Mouse (Mus musculus): Measurements from ENCODE around the gene Tbc1d8. TPM values are rescaled to one million over a fixed set of nuclear protein-coding genes. Genes with fewer than 3 reads are reported as not detected.

Tbc1d8 gene
- polyA plus RNA-seq (2014; fragmentation: Nextera tagmentation; extraction: Ambion mirVana), result 5.0 and 5.3 TPM in 2 replicates

DNA sequence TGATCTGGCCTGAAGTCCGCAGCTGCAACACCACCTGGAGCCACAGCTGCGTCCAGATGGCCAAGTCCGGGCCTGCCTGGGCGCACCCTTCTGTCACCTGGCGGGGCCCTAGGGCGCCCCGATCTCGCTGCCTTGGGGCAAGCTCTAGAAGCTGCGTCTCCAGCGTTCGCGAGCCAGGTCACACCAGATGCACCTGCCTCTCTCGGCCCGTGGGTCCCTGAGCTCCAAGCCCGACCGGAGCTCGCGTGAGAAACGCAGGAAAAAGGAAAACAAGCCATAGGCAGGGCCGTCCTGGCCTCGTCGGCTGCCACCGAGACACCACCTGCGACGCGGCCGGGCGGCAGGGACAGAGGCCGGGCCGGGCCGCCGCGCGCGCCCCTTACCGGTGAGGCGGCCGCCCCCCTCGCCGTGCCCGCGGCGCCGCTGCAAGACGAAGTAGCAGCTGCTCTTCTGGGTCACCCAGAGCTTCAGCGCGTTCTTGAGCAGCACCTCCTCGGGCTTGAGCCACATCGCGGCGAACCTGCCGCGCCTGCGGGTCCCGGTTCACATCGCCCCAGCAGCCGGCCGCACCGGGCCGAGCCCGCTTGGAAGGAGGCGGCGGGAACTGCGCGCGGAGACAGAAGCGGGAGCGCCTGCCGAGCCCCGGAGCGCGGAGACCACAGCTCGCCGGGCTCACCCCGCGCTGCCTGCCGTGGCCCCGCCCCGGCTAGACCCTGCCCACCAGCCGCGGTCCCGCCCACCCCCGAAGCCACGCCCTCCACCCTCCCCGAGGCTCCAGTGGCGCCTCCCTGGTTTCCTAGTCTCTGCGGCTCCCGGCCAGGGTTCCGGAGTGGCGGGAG is at the start of gene Tbc1d8:
Gene Tbc1d8 (minus strand): TSS at position 699 of the 839 bp plus-strand sequence.
- DNase-seq (ENCODE audit: low spot score), result peak; percentile 94
- ATAC-seq (ENCODE audit: insufficient number of reproducible peaks, low FRiP score, low TSS enrichment, low read depth), result peak; percentile 96
- Histone ChIP-seq H3K27me3 (ENCODE audit: control insufficient read depth, insufficient read depth, low read length) (peaks cover 12% of the 10 kb centered on the region), H3K9me3 (ENCODE audit: control insufficient read depth, low read length) (no peaks in the 10 kb centered on the region), H3K4me3 (ENCODE audit: low read depth, low read length) (peak within 1 kb of the TSS; percentile 59), H3K9ac (ENCODE audit: low read length) (peak within 1 kb of the TSS; percentile 61), H3K36me3 (ENCODE audit: control insufficient read depth, insufficient read depth, low read length) (no peaks in the 10 kb centered on the region), H3K4me1 (ENCODE audit: control insufficient read depth, insufficient read depth, low read length) (peaks cover 9% of the 10 kb centered on the region; the same call in 1 of the 2 replicates), H3K4me2 (ENCODE audit: low read depth, severe bottlenecking) (peak within 1 kb of the TSS; percentile 93), H3K27ac (replicated peaks; ENCODE audit: low read depth, low read length) (no peak within 1 kb of the TSS; the same call in 1 of the 2 replicates)
- under 1% methylated on average over 79 of the region's 90 CpGs for WGBS

DNA sequence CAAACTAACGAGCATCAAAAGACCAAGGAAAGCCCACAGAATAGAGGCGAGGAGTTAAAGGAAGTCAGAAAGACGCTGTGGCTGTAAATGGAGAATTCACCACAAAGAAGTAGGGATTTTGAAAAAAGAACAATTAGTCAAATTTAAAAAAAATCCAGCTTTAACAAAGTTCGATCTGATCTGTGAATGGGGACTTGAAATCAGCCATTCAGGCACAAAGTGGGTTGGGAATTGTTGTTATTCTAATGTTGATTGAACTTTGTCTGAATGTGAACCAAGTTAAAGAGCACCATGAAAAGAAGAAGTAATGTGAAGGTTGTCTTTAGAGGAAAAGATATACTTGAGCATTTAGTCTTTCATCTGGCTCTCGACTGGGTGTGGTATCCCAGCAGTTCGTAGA is 49.8 kb upstream of the Tbc1d8 start:
- H3K9ac ChIP-seq (ENCODE audit: low read length), result no peak overlapping the region
- ATAC-seq (ENCODE audit: insufficient number of reproducible peaks, low FRiP score, low TSS enrichment, low read depth) (no peak), DNase-seq (ENCODE audit: low spot score) (no peak)
- H3K9me3 ChIP-seq (ENCODE audit: control insufficient read depth, low read length), result no peaks in the 10 kb centered on the region
- no peak overlapping the region for H3K4me2 ChIP-seq (ENCODE audit: low read depth, severe bottlenecking)
- WGBS, result 71% methylated on average over 6 of the region's 6 CpGs
- no peaks in the 10 kb centered on the region for H3K27me3 ChIP-seq (ENCODE audit: control insufficient read depth, insufficient read depth, low read length)
- H3K4me1 ChIP-seq (ENCODE audit: control insufficient read depth, insufficient read depth, low read length), result no peaks in the 10 kb centered on the region
- H3K36me3 ChIP-seq (ENCODE audit: control insufficient read depth, insufficient read depth, low read length), result no peaks in the 10 kb centered on the region
- no peak overlapping the region for H3K27ac ChIP-seq (replicated peaks; ENCODE audit: low read depth, low read length)
- H3K4me3 ChIP-seq (ENCODE audit: low read depth, low read length), result no peak overlapping the region

DNA sequence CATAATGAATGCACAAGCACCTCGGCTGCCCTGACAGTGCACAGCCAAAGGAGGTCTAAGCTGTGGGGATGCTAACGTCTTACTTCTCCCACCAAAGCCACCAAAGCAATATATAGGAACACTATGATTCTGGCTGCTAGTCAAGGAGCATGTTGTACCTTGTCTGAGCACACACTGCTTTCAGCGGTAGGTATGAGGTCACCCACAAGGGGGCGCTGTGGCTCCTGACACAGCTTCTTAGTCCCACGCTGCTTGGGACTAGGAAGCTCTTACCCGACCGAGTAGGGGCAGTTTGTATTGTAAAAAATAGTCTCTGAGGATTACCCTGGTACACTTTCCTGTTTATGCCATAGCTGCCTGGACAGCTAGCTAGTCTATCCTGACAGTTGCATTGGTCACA is 48.9 kb upstream of the Tbc1d8 start:
- H3K27me3 ChIP-seq (ENCODE audit: control insufficient read depth, insufficient read depth, low read length), result no peaks in the 10 kb centered on the region
- H3K9ac ChIP-seq (ENCODE audit: low read length), result no peak overlapping the region
- H3K36me3 ChIP-seq (ENCODE audit: control insufficient read depth, insufficient read depth, low read length), result no peaks in the 10 kb centered on the region
- no peak overlapping the region for H3K4me2 ChIP-seq (ENCODE audit: low read depth, severe bottlenecking)
- DNase-seq (ENCODE audit: low spot score) (peak; percentile 88), ATAC-seq (ENCODE audit: insufficient number of reproducible peaks, low FRiP score, low TSS enrichment, low read depth) (no peak)
- H3K27ac ChIP-seq (replicated peaks; ENCODE audit: low read depth, low read length), result no peak overlapping the region
- no peaks in the 10 kb centered on the region for H3K4me1 ChIP-seq (ENCODE audit: control insufficient read depth, insufficient read depth, low read length)
- H3K4me3 ChIP-seq (ENCODE audit: low read depth, low read length), result no peak overlapping the region
- H3K9me3 ChIP-seq (ENCODE audit: control insufficient read depth, low read length), result no peaks in the 10 kb centered on the region
- 16% methylated on average over 7 of the region's 7 CpGs for WGBS

DNA sequence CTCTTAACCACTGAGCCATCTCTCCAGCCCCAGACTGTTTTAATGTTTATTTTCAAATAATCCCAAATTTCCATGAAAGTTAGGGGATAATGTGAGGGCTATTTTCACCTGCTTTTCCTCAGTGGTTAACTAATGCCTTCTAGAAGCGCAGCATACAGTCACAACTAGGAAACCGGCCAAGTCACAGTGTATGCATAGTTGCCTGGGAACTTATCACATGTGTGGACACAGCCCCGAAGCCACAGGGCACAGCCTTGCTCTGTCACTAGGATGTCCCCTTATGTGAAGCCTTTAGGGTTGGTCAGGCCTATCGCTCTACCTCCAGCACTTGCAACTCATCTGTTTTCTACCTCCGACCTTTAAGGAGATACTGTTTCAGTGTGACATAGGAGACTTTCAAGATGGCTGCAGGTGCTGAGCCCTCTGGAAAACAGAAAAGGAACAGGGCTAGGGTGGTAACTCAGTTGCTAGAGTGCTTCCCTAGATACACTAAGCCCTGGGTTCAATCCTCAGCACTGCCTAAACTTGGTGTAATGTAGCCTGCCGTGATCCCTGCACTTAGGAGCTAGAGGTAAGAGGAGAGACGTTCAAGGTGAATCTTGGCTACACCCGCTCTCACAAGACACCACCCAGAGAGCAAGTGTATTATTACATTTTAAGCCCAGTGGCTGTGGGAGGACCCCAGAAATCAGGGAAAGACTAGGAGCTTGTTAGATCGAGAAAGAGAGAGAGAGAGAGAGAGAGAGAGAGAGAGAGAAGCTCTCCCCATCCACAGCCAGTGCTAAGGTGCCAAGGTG is 48.0 kb upstream of the Tbc1d8 start:
- no peak overlapping the region for H3K27ac ChIP-seq (replicated peaks; ENCODE audit: low read depth, low read length)
- no peaks in the 10 kb centered on the region for H3K4me1 ChIP-seq (ENCODE audit: control insufficient read depth, insufficient read depth, low read length)
- no peak overlapping the region for H3K9ac ChIP-seq (ENCODE audit: low read length)
- ATAC-seq (ENCODE audit: insufficient number of reproducible peaks, low FRiP score, low TSS enrichment, low read depth) (no peak), DNase-seq (ENCODE audit: low spot score) (no peak)
- H3K4me2 ChIP-seq (ENCODE audit: low read depth, severe bottlenecking), result no peak overlapping the region
- no peaks in the 10 kb centered on the region for H3K36me3 ChIP-seq (ENCODE audit: control insufficient read depth, insufficient read depth, low read length)
- H3K27me3 ChIP-seq (ENCODE audit: control insufficient read depth, insufficient read depth, low read length), result no peaks in the 10 kb centered on the region
- H3K9me3 ChIP-seq (ENCODE audit: control insufficient read depth, low read length), result no peaks in the 10 kb centered on the region
- 87% methylated on average over 9 of the region's 9 CpGs for WGBS
- no peak overlapping the region for H3K4me3 ChIP-seq (ENCODE audit: low read depth, low read length)

DNA sequence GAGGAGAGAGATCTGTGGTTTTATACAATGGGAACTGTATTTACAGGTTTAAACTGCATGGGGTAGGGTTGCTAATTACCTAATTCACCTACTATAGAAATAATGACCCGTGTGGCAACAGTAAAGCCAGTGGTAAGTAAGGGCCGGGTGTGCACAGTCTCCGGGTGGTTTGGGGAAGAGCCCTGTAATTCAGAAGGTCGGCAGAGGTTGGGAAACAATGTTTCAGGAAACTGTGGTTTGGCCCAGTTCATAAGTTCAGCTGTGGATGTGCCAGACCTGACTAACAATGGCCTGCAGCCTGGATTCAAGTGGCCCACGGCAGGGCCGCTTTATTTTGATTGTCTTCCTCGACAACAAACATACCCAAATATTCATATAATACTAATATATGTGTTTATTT is 47.2 kb upstream of the Tbc1d8 start:
- WGBS, result 75% methylated on average over 7 of the region's 7 CpGs
- no peaks in the 10 kb centered on the region for H3K4me1 ChIP-seq (ENCODE audit: control insufficient read depth, insufficient read depth, low read length)
- no peak overlapping the region for H3K4me2 ChIP-seq (ENCODE audit: low read depth, severe bottlenecking)
- no peak overlapping the region for H3K9ac ChIP-seq (ENCODE audit: low read length)
- DNase-seq (ENCODE audit: low spot score) (no peak), ATAC-seq (ENCODE audit: insufficient number of reproducible peaks, low FRiP score, low TSS enrichment, low read depth) (no peak)
- H3K36me3 ChIP-seq (ENCODE audit: control insufficient read depth, insufficient read depth, low read length), result no peaks in the 10 kb centered on the region
- H3K27ac ChIP-seq (replicated peaks; ENCODE audit: low read depth, low read length), result no peak overlapping the region
- no peaks in the 10 kb centered on the region for H3K27me3 ChIP-seq (ENCODE audit: control insufficient read depth, insufficient read depth, low read length)
- H3K4me3 ChIP-seq (ENCODE audit: low read depth, low read length), result no peak overlapping the region
- H3K9me3 ChIP-seq (ENCODE audit: control insufficient read depth, low read length), result no peaks in the 10 kb centered on the region

DNA sequence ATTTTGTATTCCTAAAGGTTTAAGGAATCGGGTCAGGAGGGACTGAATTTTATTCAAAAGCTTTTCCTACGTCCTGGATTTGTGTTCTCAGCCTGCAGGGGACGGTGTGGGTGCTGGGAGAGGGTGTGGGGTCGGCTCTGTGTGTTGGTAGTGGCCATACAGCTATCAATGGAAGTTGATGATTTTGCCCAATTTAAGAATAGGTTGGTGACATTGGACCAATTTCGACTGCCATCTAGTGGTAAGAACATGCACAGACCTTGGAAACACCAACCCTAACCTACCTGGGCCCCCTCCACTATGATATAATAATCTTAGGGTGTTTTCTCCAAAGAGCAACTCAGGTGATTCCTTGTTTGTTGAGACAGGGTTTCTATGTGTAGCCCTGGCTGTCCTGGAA is 44.0 kb upstream of the Tbc1d8 start:
- WGBS, result 35% methylated on average over 5 of the region's 5 CpGs
- no peak overlapping the region for H3K9ac ChIP-seq (ENCODE audit: low read length)
- no peak overlapping the region for H3K4me2 ChIP-seq (ENCODE audit: low read depth, severe bottlenecking)
- no peak overlapping the region for H3K27ac ChIP-seq (replicated peaks; ENCODE audit: low read depth, low read length)
- H3K27me3 ChIP-seq (ENCODE audit: control insufficient read depth, insufficient read depth, low read length), result no peaks in the 10 kb centered on the region
- DNase-seq (ENCODE audit: low spot score) (no peak), ATAC-seq (ENCODE audit: insufficient number of reproducible peaks, low FRiP score, low TSS enrichment, low read depth) (no peak)
- H3K9me3 ChIP-seq (ENCODE audit: control insufficient read depth, low read length), result no peaks in the 10 kb centered on the region
- H3K4me1 ChIP-seq (ENCODE audit: control insufficient read depth, insufficient read depth, low read length), result no peaks in the 10 kb centered on the region
- H3K4me3 ChIP-seq (ENCODE audit: low read depth, low read length), result no peak overlapping the region
- H3K36me3 ChIP-seq (ENCODE audit: control insufficient read depth, insufficient read depth, low read length), result no peaks in the 10 kb centered on the region

DNA sequence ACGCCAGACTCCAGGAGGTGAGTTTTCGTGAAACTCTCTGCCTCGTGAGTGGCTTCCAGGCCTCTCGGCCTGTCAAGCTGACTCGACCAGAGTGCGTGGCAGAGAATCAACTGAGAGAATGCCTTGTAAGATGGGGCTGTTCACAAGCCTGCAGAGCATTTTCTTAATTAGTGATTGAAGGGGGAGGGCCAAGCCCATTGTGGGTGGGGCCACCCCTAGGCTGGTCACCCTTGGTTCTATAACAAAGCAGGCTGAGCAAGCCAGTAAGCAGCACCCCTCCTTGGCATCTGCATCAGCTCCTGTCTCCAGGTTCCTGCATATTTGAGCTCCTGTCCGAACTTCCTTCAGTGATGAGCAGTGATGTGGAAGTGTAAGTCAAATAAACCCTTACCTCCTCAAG is 42.8 kb upstream of the Tbc1d8 start:
- H3K4me3 ChIP-seq (ENCODE audit: low read depth, low read length), result no peak overlapping the region
- no peak overlapping the region for H3K27ac ChIP-seq (replicated peaks; ENCODE audit: low read depth, low read length)
- no peak for ATAC-seq (ENCODE audit: insufficient number of reproducible peaks, low FRiP score, low TSS enrichment, low read depth)
- no peak overlapping the region for H3K4me2 ChIP-seq (ENCODE audit: low read depth, severe bottlenecking)
- H3K9ac ChIP-seq (ENCODE audit: low read length), result no peak overlapping the region
- DNase-seq (ENCODE audit: low spot score), result no peak
- H3K4me1 ChIP-seq (ENCODE audit: control insufficient read depth, insufficient read depth, low read length), result no peaks in the 10 kb centered on the region
- no peaks in the 10 kb centered on the region for H3K36me3 ChIP-seq (ENCODE audit: control insufficient read depth, insufficient read depth, low read length)
- H3K9me3 ChIP-seq (ENCODE audit: control insufficient read depth, low read length), result no peaks in the 10 kb centered on the region
- H3K27me3 ChIP-seq (ENCODE audit: control insufficient read depth, insufficient read depth, low read length), result no peaks in the 10 kb centered on the region
- 91% methylated on average over 7 of the region's 7 CpGs for WGBS

DNA sequence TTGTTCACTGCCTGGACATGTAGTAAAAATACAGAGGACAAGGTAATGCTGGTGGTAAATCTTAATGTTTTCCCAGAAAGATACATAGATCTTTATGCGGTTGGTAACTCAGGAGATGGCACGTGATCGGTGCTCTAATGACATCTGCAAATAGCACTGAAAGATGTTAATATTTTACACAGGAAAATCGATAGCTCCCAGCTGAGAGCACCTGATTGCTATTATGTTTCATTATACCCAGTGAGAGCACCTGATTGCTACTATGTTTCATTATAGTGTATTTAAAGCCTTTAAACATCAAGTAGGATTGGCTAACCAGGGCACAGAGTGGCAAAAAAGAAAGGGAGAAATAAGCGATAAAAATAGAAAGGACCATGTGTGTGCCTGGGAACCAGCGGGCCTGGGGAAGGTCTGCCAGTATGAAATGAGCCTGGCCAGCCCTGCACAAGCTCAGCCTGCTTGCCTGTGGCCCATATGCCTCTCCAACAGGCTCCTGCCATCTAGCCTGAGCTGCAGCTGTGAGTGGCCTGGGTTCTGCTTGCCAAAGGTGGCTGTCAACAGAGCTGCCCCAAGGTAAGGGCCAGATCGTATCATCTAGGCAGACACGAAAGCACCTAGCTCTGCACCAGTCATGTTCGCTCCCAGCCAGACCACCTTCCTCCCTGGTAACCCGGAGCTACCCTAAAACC is 36.9 kb upstream of the Tbc1d8 start:
- no peak for ATAC-seq (ENCODE audit: insufficient number of reproducible peaks, low FRiP score, low TSS enrichment, low read depth)
- 87% methylated on average over 10 of the region's 10 CpGs for WGBS

More for the DNA sequence above, 36.9 kb upstream of the Tbc1d8 start:
- DNase-seq (ENCODE audit: low spot score), result no peak
- Histone ChIP-seq H3K9me3 (ENCODE audit: control insufficient read depth, low read length) (no peaks in the 10 kb centered on the region), H3K36me3 (ENCODE audit: control insufficient read depth, insufficient read depth, low read length) (no peaks in the 10 kb centered on the region), H3K4me1 (ENCODE audit: control insufficient read depth, insufficient read depth, low read length) (no peaks in the 10 kb centered on the region), H3K9ac (ENCODE audit: low read length) (no peak overlapping the region), H3K27ac (replicated peaks; ENCODE audit: low read depth, low read length) (no peak overlapping the region), H3K4me2 (ENCODE audit: low read depth, severe bottlenecking) (no peak overlapping the region), H3K27me3 (ENCODE audit: control insufficient read depth, insufficient read depth, low read length) (no peaks in the 10 kb centered on the region), H3K4me3 (ENCODE audit: low read depth, low read length) (no peak overlapping the region)

Data from limb, embryonic 11.5 days (tissue).